Mouse (Mus musculus) frontal cortex, postnatal 25 days (tissue): Measurements from ENCODE around the gene Colgalt2.
"Not testable (repeated sequence)": the region's sequence is repeated elsewhere in the genome, so short reads cannot be mapped to it uniquely, and the experiment has no call there.

Experiments used
- DNase-seq, 2 experiments: peaks; one replicate each; pipeline ENCODE4 v3.0.0; 2022; ENCODE audit warnings: low spot score in 2 of 2

Gene Colgalt2

GRCm38 (mm10) chr1:152416306-152416904, 16.8 kb downstream of the Colgalt2 start:
- DNase-seq = no peak

- DNase-seq = no peak
Measured at GRCm38 (mm10) chr1:152417602-152418001, 18.0 kb downstream of the Colgalt2 start.

GRCm38 (mm10) chr1:152422295-152422694, 22.7 kb downstream of the Colgalt2 start:
- no peak for DNase-seq

GRCm38 (mm10) chr1:152423052-152423451, 23.4 kb downstream of the Colgalt2 start:
- no peak for DNase-seq

GRCm38 (mm10) chr1:152427912-152428581, 28.4 kb downstream of the Colgalt2 start:
- no peak for DNase-seq

- no peak for DNase-seq
Measured at GRCm38 (mm10) chr1:152429805-152430204, 30.2 kb downstream of the Colgalt2 start.

GRCm38 (mm10) chr1:152434166-152434565, 34.5 kb downstream of the Colgalt2 start:
- DNase-seq = no peak

- not testable (repeated sequence) for DNase-seq
Measured at GRCm38 (mm10) chr1:152437518-152437917, 37.9 kb downstream of the Colgalt2 start.

GRCm38 (mm10) chr1:152439408-152439807, 39.8 kb downstream of the Colgalt2 start:
- no peak for DNase-seq

- no peak for DNase-seq
Measured at GRCm38 (mm10) chr1:152439874-152440273, 40.2 kb downstream of the Colgalt2 start.

- DNase-seq = no peak
Measured at GRCm38 (mm10) chr1:152444630-152445029, 45.0 kb downstream of the Colgalt2 start.

GRCm38 (mm10) chr1:152445925-152446324, 46.3 kb downstream of the Colgalt2 start:
- DNase-seq = no peak

- DNase-seq = no peak
Measured at GRCm38 (mm10) chr1:152454536-152454935, 54.9 kb downstream of the Colgalt2 start.

GRCm38 (mm10) chr1:152455275-152456243, 55.9 kb downstream of the Colgalt2 start:
- no peak for DNase-seq

GRCm38 (mm10) chr1:152456266-152456665, 56.6 kb downstream of the Colgalt2 start:
- no peak for DNase-seq

- DNase-seq = no peak
Measured at GRCm38 (mm10) chr1:152457596-152457995, 58.0 kb downstream of the Colgalt2 start.

- no peak for DNase-seq
Measured at GRCm38 (mm10) chr1:152458996-152459395, 59.4 kb downstream of the Colgalt2 start.

GRCm38 (mm10) chr1:152460931-152461330, 61.3 kb downstream of the Colgalt2 start:
- DNase-seq = no peak

- DNase-seq = no peak
Measured at GRCm38 (mm10) chr1:152461814-152462213, 62.2 kb downstream of the Colgalt2 start.

- no peak for DNase-seq
Measured at GRCm38 (mm10) chr1:152462348-152462747, 62.7 kb downstream of the Colgalt2 start.

- DNase-seq = no peak
Measured at GRCm38 (mm10) chr1:152466280-152466679, 66.7 kb downstream of the Colgalt2 start.

- DNase-seq = peak in 1 of 2 experiments; percentile 6
Measured at GRCm38 (mm10) chr1:152468443-152468842, 68.8 kb downstream of the Colgalt2 start.
